ENCODE assay signal across 21 mouse cellular contexts in the genomic region with DNA sequence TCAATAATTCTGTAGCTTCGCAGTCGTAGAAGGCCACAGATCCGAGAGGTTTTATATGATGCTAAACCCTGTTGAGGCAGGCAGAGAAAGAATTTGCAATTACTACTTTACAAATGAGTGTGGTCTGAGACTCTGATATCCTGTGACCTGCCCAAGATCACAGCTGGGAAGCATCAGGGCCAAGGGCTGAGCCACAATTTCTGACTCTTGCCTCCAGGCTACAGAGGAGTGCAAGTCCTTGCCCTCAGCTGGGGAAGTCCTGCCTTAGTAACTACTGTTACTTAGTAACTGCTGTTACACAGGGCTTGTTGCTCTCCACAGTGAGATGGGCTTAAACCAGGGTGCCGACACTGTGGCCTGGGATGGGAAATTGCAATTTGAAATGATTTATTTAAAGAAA.
DNase-seq lines count a peak whose midpoint lies in the region; ATAC-seq lines count a peak whose summit lies in the region.
"Had no signal": no experiment of that assay in that cellular context is flagged by ENCODE, and none has a peak within 500 bp of the region (broad histone marks: within the 10 kb centered on the region; RNA-seq: fewer than 3 reads in every experiment).

No protein-coding gene starts in this region.

- no peaks in the 10 kb centered on the region for H3K9me3 ChIP-seq in heart, embryonic 10.5 days
- no peaks in the 10 kb centered on the region for H3K9me3 ChIP-seq in limb, embryonic 12.5 days
- no peaks in the 10 kb centered on the region for H3K9me3 ChIP-seq in limb, embryonic 10.5 days (replicated peaks)
- H3K9me3 ChIP-seq in embryonic facial prominence, embryonic 11.5 days (replicated peaks; ENCODE audit: control insufficient read depth, low read length): no peaks in the 10 kb centered on the region
- H3K9me3 ChIP-seq: embryonic facial prominence, embryonic 12.5 days; heart, embryonic 13.5 days; hindbrain, embryonic 15.5 days; intestine, embryonic 15.5 days; limb, embryonic 15.5 days; liver, embryonic 15.5 days; midbrain, embryonic 12.5 days; neural tube, embryonic 12.5 days had no signal

- WGBS in heart, embryonic 10.5 days: 85% methylated on average over 4 of the region's 4 CpGs
- WGBS in limb, embryonic 12.5 days: 41% methylated on average over 4 of the region's 4 CpGs
- WGBS in limb, embryonic 10.5 days: 74% methylated on average over 4 of the region's 4 CpGs
- 56% methylated on average over 4 of the region's 4 CpGs for WGBS in embryonic facial prominence, embryonic 11.5 days

- no peak overlapping the region for H3K4me3 ChIP-seq in heart, embryonic 10.5 days
- H3K4me3 ChIP-seq in limb, embryonic 12.5 days (replicated peaks): no peak overlapping the region
- no peak overlapping the region for H3K4me3 ChIP-seq in limb, embryonic 10.5 days
- no peak overlapping the region for H3K4me3 ChIP-seq in embryonic facial prominence, embryonic 11.5 days (ENCODE audit: low read depth, low read length)
- H3K4me3 ChIP-seq: embryonic facial prominence, embryonic 12.5 days; heart, embryonic 13.5 days; hindbrain, embryonic 15.5 days; intestine, embryonic 15.5 days; limb, embryonic 15.5 days; liver, embryonic 15.5 days; midbrain, embryonic 12.5 days; neural tube, embryonic 12.5 days had no signal

- no peak overlapping the region for H3K9ac ChIP-seq in limb, embryonic 12.5 days (replicated peaks)
- no peak overlapping the region for H3K9ac ChIP-seq in embryonic facial prominence, embryonic 11.5 days (replicated peaks; ENCODE audit: low read length)
- H3K9ac ChIP-seq: embryonic facial prominence, embryonic 12.5 days; heart, embryonic 13.5 days; hindbrain, embryonic 15.5 days; intestine, embryonic 15.5 days; limb, embryonic 15.5 days; liver, embryonic 15.5 days; midbrain, embryonic 12.5 days; neural tube, embryonic 12.5 days had no signal

- H3K27me3 ChIP-seq in heart, embryonic 10.5 days (ENCODE audit: insufficient read depth, poor library complexity, severe bottlenecking): no peaks in the 10 kb centered on the region
- no peaks in the 10 kb centered on the region for H3K27me3 ChIP-seq in limb, embryonic 12.5 days
- H3K27me3 ChIP-seq in limb, embryonic 10.5 days (ENCODE audit: low read depth, poor library complexity, severe bottlenecking): no peaks in the 10 kb centered on the region
- no peaks in the 10 kb centered on the region for H3K27me3 ChIP-seq in embryonic facial prominence, embryonic 11.5 days (ENCODE audit: control insufficient read depth, insufficient read depth, low read length)
- H3K27me3 ChIP-seq: embryonic facial prominence, embryonic 12.5 days; heart, embryonic 13.5 days; hindbrain, embryonic 15.5 days; intestine, embryonic 15.5 days; limb, embryonic 15.5 days; liver, embryonic 15.5 days; midbrain, embryonic 12.5 days; neural tube, embryonic 12.5 days had no signal

- H3K4me1 ChIP-seq in heart, embryonic 10.5 days: peaks cover 49% of the 10 kb centered on the region
- H3K4me1 ChIP-seq in limb, embryonic 12.5 days (replicated peaks): peaks cover 44% of the 10 kb centered on the region
- peaks cover 43% of the 10 kb centered on the region for H3K4me1 ChIP-seq in limb, embryonic 10.5 days
- H3K4me1 ChIP-seq in embryonic facial prominence, embryonic 11.5 days (ENCODE audit: control insufficient read depth, insufficient read depth, low read length): no peaks in the 10 kb centered on the region
- H3K4me1 ChIP-seq: hindbrain, embryonic 15.5 days had no signal

- no peak overlapping the region for H3K4me2 ChIP-seq in limb, embryonic 12.5 days
- H3K4me2 ChIP-seq in embryonic facial prominence, embryonic 11.5 days (ENCODE audit: low read depth, low read length): no peak overlapping the region
- H3K4me2 ChIP-seq: embryonic facial prominence, embryonic 12.5 days; heart, embryonic 13.5 days; hindbrain, embryonic 15.5 days; intestine, embryonic 15.5 days; limb, embryonic 15.5 days; liver, embryonic 15.5 days; midbrain, embryonic 12.5 days; neural tube, embryonic 12.5 days had no signal

- no peak overlapping the region for H3K27ac ChIP-seq in heart, embryonic 10.5 days
- 0 out of 2 replicates have a peak overlapping the region, but pooled peaks have one; percentile 17 for H3K27ac ChIP-seq in limb, embryonic 12.5 days
- no peak overlapping the region for H3K27ac ChIP-seq in limb, embryonic 10.5 days
- H3K27ac ChIP-seq in embryonic facial prominence, embryonic 11.5 days (replicated peaks; ENCODE audit: low read depth, low read length): no peak overlapping the region
- H3K27ac ChIP-seq: embryonic facial prominence, embryonic 12.5 days; hindbrain, embryonic 15.5 days; intestine, embryonic 15.5 days; limb, embryonic 15.5 days; liver, embryonic 15.5 days; midbrain, embryonic 12.5 days; neural tube, embryonic 12.5 days had no signal

- DNase-seq in heart, adult 11 months: peak; percentile 96
- no peak for DNase-seq in heart, embryonic 10.5 days (ENCODE audit: low spot score)
- DNase-seq in limb, embryonic 10.5 days (ENCODE audit: low spot score): no peak
- DNase-seq in embryonic facial prominence, embryonic 11.5 days (ENCODE audit: low spot score): peak; percentile 66
- peak; percentile 38 to 51 for DNase-seq in kidney, postnatal 36 days
- no peak for DNase-seq in adrenal gland, postnatal 10 days
- DNase-seq: adrenal gland, postnatal 25 days; cerebellum, adult 11-12 months; cerebellum, postnatal 25 days; thymus, postnatal 14 days had no signal

- H3K36me3 ChIP-seq in heart, embryonic 10.5 days: peaks cover 19% of the 10 kb centered on the region; the same call in 1 of the 2 replicates
- H3K36me3 ChIP-seq in limb, embryonic 12.5 days: peaks cover 10% of the 10 kb centered on the region
- H3K36me3 ChIP-seq in limb, embryonic 10.5 days: peaks cover 3% of the 10 kb centered on the region; the same call in 1 of the 2 replicates
- no peaks in the 10 kb centered on the region for H3K36me3 ChIP-seq in embryonic facial prominence, embryonic 11.5 days (replicated peaks; ENCODE audit: control insufficient read depth, insufficient read depth, low read depth, low read length)
- H3K36me3 ChIP-seq: hindbrain, embryonic 15.5 days; intestine, embryonic 15.5 days; liver, embryonic 15.5 days; midbrain, embryonic 12.5 days; neural tube, embryonic 12.5 days had no signal

- ATAC-seq in limb, embryonic 12.5 days (ENCODE audit: insufficient number of reproducible peaks, insufficient read depth, low FRiP score, low TSS enrichment, low read depth): no peak
- no peak for ATAC-seq in embryonic facial prominence, embryonic 11.5 days (replicated peaks; ENCODE audit: insufficient number of reproducible peaks, low FRiP score, low TSS enrichment, low read depth)
- ATAC-seq: activated CD4-positive, CD25-positive, alpha-beta regulatory T cell, adult 4 months; forebrain, embryonic 16.5 days; intestine, embryonic 15.5 days had no signal

Comparison
In these comparisons a context has a peak if more than half of its experiments do, and no peak if none do; other contexts are left out.
1. DNase-seq: peak in heart, adult 11 months (single experiment), embryonic facial prominence, embryonic 11.5 days (single experiment) and kidney, postnatal 36 days (2 of 2); none in heart, embryonic 10.5 days (single experiment), limb, embryonic 10.5 days (single experiment) and adrenal gland, postnatal 10 days (single experiment).